Mouse (Mus musculus) stomach, postnatal 0 days (tissue): ENCODE measurements around the gene Fam81b.

ENCODE experiments used
- CTCF ChIP-seq: IDR thresholded peaks from 2 replicates; pipeline ENCODE4 v1.5.1; 2016; ENCODE audit warnings: antibody characterized with exemption, low read depth, mild to moderate bottlenecking, moderate library complexity
- EP300 ChIP-seq: optimal IDR thresholded peaks from 2 replicates; pipeline ENCODE3; 2016; ENCODE audit warnings: antibody characterized with exemption

DNA sequence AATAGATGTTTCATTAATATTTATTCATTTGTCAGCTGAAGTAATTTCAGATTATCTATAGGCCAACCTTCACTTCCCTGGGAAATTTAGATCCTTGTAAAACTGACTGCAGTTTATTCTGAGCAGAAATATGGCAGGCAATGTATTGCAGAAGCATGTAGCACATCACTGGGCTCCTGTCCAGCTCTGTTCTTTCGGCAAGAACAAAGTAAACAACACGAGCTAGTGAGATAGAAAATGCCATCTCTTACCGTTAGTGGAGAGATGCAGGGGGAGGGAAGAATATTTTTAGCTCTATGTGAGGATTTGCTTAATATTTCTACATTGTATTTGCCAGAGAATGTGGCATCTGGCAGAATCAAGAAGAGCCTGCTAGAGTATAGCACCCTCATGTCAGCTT is 13.8 kb upstream of the Fam81b start:
- no peak for TF ChIP-seq CTCF
- TF ChIP-seq EP300, result no peak
